Comparison of ENCODE assay signal across 30 mouse cellular contexts in the genomic region with DNA sequence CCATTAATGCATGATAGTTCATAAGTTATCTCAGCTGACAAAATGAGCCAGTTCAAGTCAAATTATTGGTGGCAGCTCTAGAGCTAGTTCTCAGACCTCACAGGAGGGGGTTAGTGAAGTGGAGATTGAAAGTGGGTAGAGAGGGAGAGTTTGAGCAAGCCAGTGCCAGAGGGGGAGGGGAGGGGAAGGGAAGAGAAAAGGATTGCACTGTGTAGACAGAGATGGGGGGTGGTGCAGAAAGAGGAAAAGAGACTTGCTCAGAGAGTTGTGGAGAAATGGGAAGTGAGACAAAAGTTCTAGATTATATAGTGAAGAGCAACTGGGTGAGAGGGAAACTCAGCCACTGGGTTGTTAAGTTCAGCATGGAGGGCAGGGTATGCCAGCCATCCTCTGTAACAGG. TPM values are rescaled to one million over a fixed set of nuclear protein-coding genes. Genes with fewer than 3 reads are reported as not detected.
A peak's percentile ranks its signal among the peaks of the same experiment; 100 is the strongest.
DNase-seq lines count a peak whose midpoint lies in the region; ATAC-seq and TF ChIP-seq lines count a peak whose summit lies in the region.
"Had no signal": no experiment of that assay in that cellular context is flagged by ENCODE, and none has a peak within 500 bp of the region (broad histone marks: within the 10 kb centered on the region; RNA-seq: fewer than 3 reads in every experiment).

No protein-coding gene starts in this region.

- intact Hi-C loops in gastrocnemius, adult 2 months (cut with DNase I) = no loop called here
- intact Hi-C loops in gastrocnemius, postnatal 14 days (cut with DNase I; ENCODE audit: low total_unique reads) = no loop called here

- H3K27me3 ChIP-seq in ES-Bruce4 (ENCODE audit: control insufficient read depth, insufficient read depth, low read length, poor library complexity, severe bottlenecking) = no peaks in the 10 kb centered on the region
- H3K27me3 ChIP-seq in limb, embryonic 10.5 days (ENCODE audit: low read depth, poor library complexity, severe bottlenecking) = no peaks in the 10 kb centered on the region
- H3K27me3 ChIP-seq: heart, embryonic 15.5 days; liver, embryonic 13.5 days; midbrain, embryonic 13.5 days; stomach, embryonic 15.5 days had no signal

- peak; percentile 46 for DNase-seq in A20 (ENCODE audit: low read depth, low spot score)
- DNase-seq in R1 (ENCODE audit: low read depth, low spot score) = peak; percentile 85
- DNase-seq in urinary bladder, postnatal 36 days (ENCODE audit: low spot score in 2 of 2) = no peak
- no peak for DNase-seq in gastrocnemius, adult 2 months
- no peak for DNase-seq in limb, embryonic 10.5 days (ENCODE audit: low spot score)
- no peak for DNase-seq in gastrocnemius, postnatal 14 days
- DNase-seq: adrenal gland, postnatal 10 days; cerebellum, adult 2 months; cerebellum, postnatal 36 days; gastrocnemius, postnatal 10 days; heart, adult 11 months; kidney, adult 2 months; kidney, postnatal 36 days; liver, embryonic 13.5 days; lung, adult 2 months; lung, postnatal 14 days; retina, postnatal 1 day; right cerebral cortex, postnatal 14 days had no signal

- no peak for TF ChIP-seq POLR2A in ES-Bruce4 (IDR thresholded peaks at IDR 0.05; ENCODE audit: insufficient read depth, low read length)

- no peak for TF ChIP-seq CTCF in ES-Bruce4 (IDR thresholded peaks at IDR 0.05; ENCODE audit: low read depth, low read length)
- no peak for TF ChIP-seq CTCF in gastrocnemius, adult 2 months (IDR thresholded peaks at IDR 0.05)

- peaks cover 11% of the 10 kb centered on the region for H3K36me3 ChIP-seq in ES-Bruce4 (ENCODE audit: control insufficient read depth, insufficient read depth, low read length, poor library complexity, severe bottlenecking)
- no peaks in the 10 kb centered on the region for H3K36me3 ChIP-seq in limb, embryonic 10.5 days
- H3K36me3 ChIP-seq: embryonic facial prominence, embryonic 13.5 days; forebrain, embryonic 10.5 days; heart, embryonic 10.5 days; heart, embryonic 15.5 days; liver, embryonic 13.5 days; midbrain, embryonic 13.5 days; stomach, embryonic 15.5 days had no signal

- H3K9ac ChIP-seq in ES-Bruce4 (ENCODE audit: low read depth, poor library complexity, severe bottlenecking) = peak overlapping the region; percentile 5; the same call in 1 of the 2 replicates
- H3K9ac ChIP-seq: embryonic facial prominence, embryonic 13.5 days; heart, embryonic 15.5 days; liver, embryonic 13.5 days; midbrain, embryonic 13.5 days; stomach, embryonic 15.5 days had no signal

- no peaks in the 10 kb centered on the region for H3K4me1 ChIP-seq in ES-Bruce4 (ENCODE audit: control insufficient read depth, insufficient read depth, low read length)
- H3K4me1 ChIP-seq in limb, embryonic 10.5 days = no peaks in the 10 kb centered on the region
- H3K4me1 ChIP-seq: embryonic facial prominence, embryonic 13.5 days; forebrain, embryonic 10.5 days; heart, embryonic 10.5 days; heart, embryonic 15.5 days; liver, embryonic 13.5 days; midbrain, embryonic 13.5 days; stomach, embryonic 15.5 days had no signal

- peak overlapping the region; percentile 43 for H3K4me3 ChIP-seq in ES-Bruce4 (ENCODE audit: low read depth, low read length)
- no peak overlapping the region for H3K4me3 ChIP-seq in gastrocnemius, adult 2 months
- H3K4me3 ChIP-seq in limb, embryonic 10.5 days = no peak overlapping the region
- H3K4me3 ChIP-seq: embryonic facial prominence, embryonic 13.5 days; forebrain, embryonic 10.5 days; heart, embryonic 10.5 days; heart, embryonic 15.5 days; layer of hippocampus, adult 2 months; liver, embryonic 13.5 days; midbrain, embryonic 13.5 days; stomach, embryonic 15.5 days had no signal

- H3K27ac ChIP-seq in ES-Bruce4 (ENCODE audit: insufficient read depth, low read length) = peak overlapping the region; percentile 90
- H3K27ac ChIP-seq in gastrocnemius, adult 2 months = no peak overlapping the region
- no peak overlapping the region for H3K27ac ChIP-seq in limb, embryonic 10.5 days
- H3K27ac ChIP-seq: embryonic facial prominence, embryonic 13.5 days; forebrain, embryonic 10.5 days; heart, embryonic 10.5 days; heart, embryonic 15.5 days; layer of hippocampus, adult 2 months; liver, embryonic 13.5 days; midbrain, embryonic 13.5 days; stomach, embryonic 15.5 days had no signal

- ATAC-seq in megakaryocyte, adult 5-6 weeks (ENCODE audit: poor library complexity, severe bottlenecking) = peak; percentile 98
- ATAC-seq: CD4-positive, CD25-positive, alpha-beta regulatory T cell, adult 4 months; forebrain, embryonic 16.5 days; hindbrain, embryonic 16.5 days; midbrain, embryonic 13.5 days had no signal

- H3K9me3 ChIP-seq in ES-Bruce4 (replicated peaks; ENCODE audit: control insufficient read depth, insufficient read depth, low read length, poor library complexity, severe bottlenecking) = no peaks in the 10 kb centered on the region
- H3K9me3 ChIP-seq in limb, embryonic 10.5 days (replicated peaks) = no peaks in the 10 kb centered on the region
- H3K9me3 ChIP-seq: embryonic facial prominence, embryonic 13.5 days; forebrain, embryonic 10.5 days; heart, embryonic 10.5 days; heart, embryonic 15.5 days; liver, embryonic 13.5 days; midbrain, embryonic 13.5 days; stomach, embryonic 15.5 days had no signal

- TF ChIP-seq EP300 in ES-Bruce4 (IDR thresholded peaks at IDR 0.05; ENCODE audit: insufficient read depth, low read depth, low read length) = 0 out of 2 replicates have a peak, but pooled peaks have one; percentile 27

RNA-seq across cellular contexts. Expression of gene Alg13, which starts 20.8 kb away (rescaled TPM):
- 398 and 426 TPM in 2 replicates for polyA plus RNA-seq in ES-Bruce4 (2011; ENCODE audit: insufficient read depth, insufficient read length, low read depth, missing spikeins)
- total RNA-seq in megakaryocyte, adult 5-6 weeks (2015) = 19.6 and 27.1 TPM in 2 replicates
- 14.3 and 17.2 TPM in 2 replicates for total RNA-seq in megakaryocyte, adult 5-6 weeks (2017)
- 1 to 10 TPM; 4.5 to 6.3 TPM for total RNA-seq in gastrocnemius, adult 2 months (2021)
- 31.3 and 33.2 TPM in 2 replicates for polyA plus RNA-seq in limb, embryonic 10.5 days (2016; fragmentation: Nextera tagmentation; extraction: Ambion mirVana)
- 1 to 10 TPM; 4.1 to 5.6 TPM for total RNA-seq in gastrocnemius, postnatal 14 days (2021)

Comparison
In these comparisons a context has a peak if more than half of its experiments do, and no peak if none do; other contexts are left out.
1. DNase-seq: peak in A20 (single experiment) and R1 (single experiment); none in urinary bladder, postnatal 36 days (0 of 2), gastrocnemius, adult 2 months (single experiment), limb, embryonic 10.5 days (single experiment) and gastrocnemius, postnatal 14 days (single experiment).